Mouse (Mus musculus): ENCODE results near the gene Rnf31. TPM values are rescaled to one million over a fixed set of nuclear protein-coding genes. Genes with fewer than 3 reads are reported as not detected.
A peak's percentile ranks its signal among the peaks of the same experiment; 100 is the strongest.

Rnf31 gene
- polyA plus RNA-seq, 1 experiment from 2014 or later: 17.7 TPM

DNA sequence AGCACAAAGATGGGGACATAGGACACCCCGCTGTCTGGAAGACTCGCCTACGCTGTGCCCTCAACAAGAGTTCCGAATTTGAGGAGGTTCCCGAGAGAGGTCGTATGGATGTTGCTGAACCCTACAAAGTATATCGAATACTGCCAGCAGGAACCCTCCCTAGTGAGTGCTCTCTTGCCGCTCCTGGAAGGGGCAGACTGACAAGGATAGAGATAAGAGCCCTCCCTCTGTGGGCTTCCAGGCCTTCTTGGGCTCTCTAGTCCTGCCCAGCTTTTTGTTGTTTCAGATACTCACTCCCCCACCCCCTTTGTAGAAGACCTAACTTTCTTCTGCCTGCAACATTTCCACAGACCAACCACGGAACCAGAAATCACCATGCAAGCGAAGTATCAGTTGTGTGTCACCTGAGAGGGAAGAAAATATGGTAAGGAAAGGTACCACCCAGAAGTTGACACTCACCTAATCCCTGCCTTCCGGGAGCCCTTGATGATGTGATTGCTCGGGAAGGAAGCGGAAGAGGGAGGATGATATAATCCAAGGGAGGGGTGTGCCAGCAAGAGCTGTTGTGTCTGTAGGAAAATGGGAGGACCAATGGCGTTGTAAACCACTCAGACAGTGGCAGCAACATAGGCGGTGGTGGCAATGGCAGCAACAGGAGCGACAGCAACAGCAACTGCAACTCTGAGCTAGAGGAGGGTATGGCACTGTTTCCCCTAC is 14.4 kb downstream of the Rnf31 start:
- H3K36me3 ChIP-seq (ENCODE audit: control insufficient read depth, insufficient read depth, low read length): peaks cover 58% of the 10 kb centered on the region
- H3K4me2 ChIP-seq (replicated peaks; ENCODE audit: low read depth, low read length): no peak overlapping the region
- peaks cover 5% of the 10 kb centered on the region; the same call in 1 of the 2 replicates for H3K4me1 ChIP-seq (ENCODE audit: control insufficient read depth, insufficient read depth, low read length)
- no peak overlapping the region for H3K9ac ChIP-seq (ENCODE audit: low read depth, low read length)
- 92% methylated on average over 16 of the region's 16 CpGs for WGBS
- H3K9me3 ChIP-seq (ENCODE audit: control insufficient read depth, low read length): no peaks in the 10 kb centered on the region
- no peak for ATAC-seq (ENCODE audit: low FRiP score, low TSS enrichment)
- H3K27me3 ChIP-seq (ENCODE audit: control insufficient read depth, insufficient read depth, low read length): no peaks in the 10 kb centered on the region
- no peak overlapping the region for H3K4me3 ChIP-seq (ENCODE audit: low read length)
- no peak overlapping the region for H3K27ac ChIP-seq (ENCODE audit: low read depth, low read length)

DNA sequence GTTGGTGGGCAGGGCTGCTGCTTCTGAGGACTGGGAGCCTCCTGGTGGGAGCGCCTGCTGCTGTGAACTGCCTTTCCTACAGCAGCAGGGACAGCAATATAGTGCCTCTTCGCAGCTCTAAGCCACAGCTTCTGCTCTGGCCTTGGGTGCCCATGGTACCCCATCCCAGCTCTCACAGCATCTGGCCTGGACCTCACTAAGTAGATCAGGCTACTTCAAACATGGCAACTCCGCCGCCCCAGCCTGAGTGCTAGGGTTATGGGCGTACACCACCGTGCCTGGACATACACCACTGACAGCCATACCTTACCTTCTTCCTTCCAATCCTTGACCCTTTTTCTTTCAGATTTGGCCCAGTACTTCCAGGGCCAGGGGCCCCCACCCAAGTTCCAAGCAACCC is 16.8 kb downstream of the Rnf31 start:
- Histone ChIP-seq H3K4me1 (ENCODE audit: control insufficient read depth, insufficient read depth, low read length) (peaks cover 5% of the 10 kb centered on the region; the same call in 1 of the 2 replicates), H3K27ac (ENCODE audit: low read depth, low read length) (no peak overlapping the region), H3K27me3 (ENCODE audit: control insufficient read depth, insufficient read depth, low read length) (no peaks in the 10 kb centered on the region), H3K4me3 (ENCODE audit: low read length) (no peak overlapping the region), H3K4me2 (replicated peaks; ENCODE audit: low read depth, low read length) (no peak overlapping the region), H3K9me3 (ENCODE audit: control insufficient read depth, low read length) (no peaks in the 10 kb centered on the region), H3K9ac (ENCODE audit: low read depth, low read length) (no peak overlapping the region; the same call in 1 of the 2 replicates), H3K36me3 (ENCODE audit: control insufficient read depth, insufficient read depth, low read length) (peaks cover 41% of the 10 kb centered on the region)
- WGBS: 94% methylated on average over 6 of the region's 6 CpGs
- no peak for ATAC-seq (ENCODE audit: low FRiP score, low TSS enrichment)

DNA sequence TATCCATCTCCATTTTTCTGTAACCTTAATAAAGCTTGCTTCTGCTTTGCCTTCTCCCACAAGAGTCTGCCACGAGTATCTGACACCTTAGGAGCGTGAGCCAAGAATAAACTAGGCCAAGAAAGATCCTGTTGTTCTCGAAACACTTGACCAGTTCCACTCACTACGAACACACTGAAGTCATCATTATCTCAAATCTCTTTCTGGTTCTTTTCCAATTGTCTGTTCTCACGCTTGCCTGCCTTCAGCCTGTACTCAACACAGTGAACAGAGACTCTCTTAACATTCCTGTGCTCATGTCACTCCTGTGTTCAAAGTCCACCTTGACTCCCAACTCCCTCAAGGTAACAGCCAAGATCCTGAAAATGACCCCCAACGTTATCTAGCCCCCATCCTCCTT is 21.8 kb downstream of the Rnf31 start:
- Histone ChIP-seq H3K4me1 (ENCODE audit: control insufficient read depth, insufficient read depth, low read length) (no peaks in the 10 kb centered on the region), H3K27me3 (ENCODE audit: control insufficient read depth, insufficient read depth, low read length) (no peaks in the 10 kb centered on the region), H3K27ac (ENCODE audit: low read depth, low read length) (no peak overlapping the region), H3K9ac (ENCODE audit: low read depth, low read length) (no peak overlapping the region), H3K36me3 (ENCODE audit: control insufficient read depth, insufficient read depth, low read length) (peaks cover 15% of the 10 kb centered on the region), H3K4me3 (ENCODE audit: low read length) (no peak overlapping the region), H3K9me3 (ENCODE audit: control insufficient read depth, low read length) (no peaks in the 10 kb centered on the region), H3K4me2 (replicated peaks; ENCODE audit: low read depth, low read length) (no peak overlapping the region)
- ATAC-seq (ENCODE audit: low FRiP score, low TSS enrichment): no peak
- 67% methylated on average over 6 of the region's 6 CpGs for WGBS

DNA sequence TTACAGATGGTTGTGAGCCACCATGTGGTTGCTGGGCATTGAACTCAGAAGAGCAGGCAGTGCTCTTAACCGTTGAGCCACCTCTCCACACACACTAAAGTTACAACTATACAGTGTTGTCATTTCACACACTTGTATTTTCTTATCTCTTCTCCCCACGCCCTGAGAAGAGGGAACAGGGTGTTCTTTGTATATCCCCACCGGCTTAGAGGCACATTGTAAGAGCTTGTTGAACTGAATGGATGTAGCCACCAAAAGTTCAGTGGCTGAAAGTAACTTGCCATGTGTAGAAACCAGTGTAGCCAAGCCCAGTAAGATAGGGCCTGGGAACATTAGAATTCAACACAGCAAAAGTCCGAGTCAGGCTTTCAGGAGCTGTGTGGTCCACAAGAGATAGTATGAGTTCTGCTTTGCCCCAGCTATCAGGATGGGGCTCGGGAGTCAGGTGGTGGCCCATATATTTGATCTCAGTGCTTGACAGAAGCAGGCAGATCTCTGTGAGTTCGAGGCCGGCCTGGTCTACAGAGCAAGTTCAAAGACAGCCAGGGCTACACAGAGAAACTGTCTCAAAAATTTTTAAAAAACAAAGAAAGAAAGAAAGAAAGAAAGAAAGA is 23.2 kb downstream of the Rnf31 start:
- WGBS: 77% methylated on average over 7 of the region's 7 CpGs
- Histone ChIP-seq H3K4me2 (replicated peaks; ENCODE audit: low read depth, low read length) (no peak overlapping the region), H3K36me3 (ENCODE audit: control insufficient read depth, insufficient read depth, low read length) (peaks cover 2% of the 10 kb centered on the region), H3K4me3 (ENCODE audit: low read length) (no peak overlapping the region), H3K9ac (ENCODE audit: low read depth, low read length) (no peak overlapping the region), H3K4me1 (ENCODE audit: control insufficient read depth, insufficient read depth, low read length) (no peaks in the 10 kb centered on the region), H3K27ac (ENCODE audit: low read depth, low read length) (no peak overlapping the region), H3K27me3 (ENCODE audit: control insufficient read depth, insufficient read depth, low read length) (no peaks in the 10 kb centered on the region), H3K9me3 (ENCODE audit: control insufficient read depth, low read length) (no peaks in the 10 kb centered on the region)
- no peak for ATAC-seq (ENCODE audit: low FRiP score, low TSS enrichment)

DNA sequence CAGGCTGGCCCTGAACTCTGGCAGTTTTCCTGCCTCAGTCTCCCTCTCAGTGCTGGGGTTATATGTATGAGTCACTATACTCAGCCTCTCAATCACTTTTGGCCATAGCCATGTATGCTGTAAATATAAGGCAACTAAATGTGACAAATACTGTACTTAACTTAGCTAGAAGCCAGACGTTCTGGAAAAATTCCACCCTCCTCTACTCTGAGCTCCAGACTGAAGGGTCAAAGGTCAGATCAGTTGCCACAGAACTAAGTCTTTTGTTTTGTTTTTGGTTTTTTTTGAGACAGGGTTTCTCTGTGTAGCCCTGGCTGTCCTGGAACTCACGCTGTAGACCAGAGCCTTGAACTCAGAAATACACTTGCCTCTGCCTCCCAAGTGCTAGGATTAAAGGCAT is 24.4 kb downstream of the Rnf31 start:
- Histone ChIP-seq H3K4me3 (ENCODE audit: low read length) (no peak overlapping the region), H3K36me3 (ENCODE audit: control insufficient read depth, insufficient read depth, low read length) (no peaks in the 10 kb centered on the region; the same call in 1 of the 2 replicates), H3K9ac (ENCODE audit: low read depth, low read length) (no peak overlapping the region), H3K4me2 (replicated peaks; ENCODE audit: low read depth, low read length) (no peak overlapping the region), H3K27me3 (ENCODE audit: control insufficient read depth, insufficient read depth, low read length) (no peaks in the 10 kb centered on the region), H3K27ac (ENCODE audit: low read depth, low read length) (no peak overlapping the region), H3K4me1 (ENCODE audit: control insufficient read depth, insufficient read depth, low read length) (no peaks in the 10 kb centered on the region), H3K9me3 (ENCODE audit: control insufficient read depth, low read length) (no peaks in the 10 kb centered on the region)
- WGBS: 48% methylated on average over 2 of the region's 2 CpGs
- no peak for ATAC-seq (ENCODE audit: low FRiP score, low TSS enrichment)

DNA sequence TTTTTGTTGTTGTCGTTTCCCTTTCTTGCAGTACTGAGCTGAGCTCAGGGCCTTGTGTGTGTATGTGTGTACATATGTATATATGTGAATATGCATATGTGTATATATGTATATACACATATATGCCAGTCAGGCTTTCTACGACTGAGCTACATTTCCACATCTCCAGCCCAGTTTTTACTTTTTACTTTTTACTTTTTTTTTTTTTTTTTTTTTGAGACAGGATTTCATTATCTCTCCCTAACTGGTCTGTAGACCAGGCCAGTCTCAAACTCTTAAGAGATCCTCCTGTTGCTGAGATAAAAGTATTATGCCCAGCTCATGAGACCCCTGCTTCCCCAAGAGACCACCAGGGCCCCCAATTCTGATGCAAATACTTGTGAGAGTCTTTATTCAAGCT is 25.3 kb downstream of the Rnf31 start:
- H3K9me3 ChIP-seq (ENCODE audit: control insufficient read depth, low read length): no peaks in the 10 kb centered on the region
- H3K27ac ChIP-seq (ENCODE audit: low read depth, low read length): no peak overlapping the region
- H3K9ac ChIP-seq (ENCODE audit: low read depth, low read length): no peak overlapping the region
- H3K4me1 ChIP-seq (ENCODE audit: control insufficient read depth, insufficient read depth, low read length): no peaks in the 10 kb centered on the region
- ATAC-seq (ENCODE audit: low FRiP score, low TSS enrichment): no peak
- H3K27me3 ChIP-seq (ENCODE audit: control insufficient read depth, insufficient read depth, low read length): no peaks in the 10 kb centered on the region
- no peak overlapping the region for H3K4me3 ChIP-seq (ENCODE audit: low read length)
- no peak overlapping the region for H3K4me2 ChIP-seq (replicated peaks; ENCODE audit: low read depth, low read length)
- H3K36me3 ChIP-seq (ENCODE audit: control insufficient read depth, insufficient read depth, low read length): no peaks in the 10 kb centered on the region
- whole genome bisulfite sequencing: 80% methylated on average over 2 of the region's 2 CpGs

DNA sequence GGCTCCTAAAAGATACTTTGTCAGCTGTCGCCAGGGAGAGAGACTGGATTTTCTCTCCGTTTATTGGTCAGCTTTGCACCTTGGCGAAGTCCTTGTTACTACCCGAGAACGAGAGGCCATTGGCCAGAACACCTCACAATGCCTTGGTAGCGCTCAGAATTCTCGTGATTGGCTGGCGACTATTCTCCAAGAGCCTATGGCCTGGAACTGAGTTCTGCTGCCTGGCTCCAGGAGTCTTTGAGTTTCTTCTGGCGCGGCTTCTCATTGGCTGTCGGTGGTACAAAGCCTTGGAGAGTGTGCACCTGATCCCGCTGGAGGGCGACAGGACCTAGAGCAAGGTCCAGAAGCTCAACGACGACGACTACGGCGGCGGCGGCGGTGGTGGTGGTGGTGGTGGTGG is 26.3 kb downstream of the Rnf31 start, which contains the start of gene Rec8:
Rec8 (plus strand) TSS at position 216 of the 400 bp plus-strand sequence.
- peak within 1 kb of the TSS; percentile 48 for H3K4me2 ChIP-seq (replicated peaks; ENCODE audit: low read depth, low read length)
- no peaks in the 10 kb centered on the region for H3K36me3 ChIP-seq (ENCODE audit: control insufficient read depth, insufficient read depth, low read length)
- H3K4me3 ChIP-seq (ENCODE audit: low read length): peak within 1 kb of the TSS; percentile 37
- H3K9ac ChIP-seq (ENCODE audit: low read depth, low read length): peak within 1 kb of the TSS; percentile 44; the same call in 1 of the 2 replicates
- no peak within 1 kb of the TSS for H3K27ac ChIP-seq (ENCODE audit: low read depth, low read length)
- ATAC-seq (ENCODE audit: low FRiP score, low TSS enrichment): peak; percentile 88
- WGBS: 18% methylated on average over 21 of the region's 21 CpGs
- H3K4me1 ChIP-seq (ENCODE audit: control insufficient read depth, insufficient read depth, low read length): no peaks in the 10 kb centered on the region
- H3K27me3 ChIP-seq (ENCODE audit: control insufficient read depth, insufficient read depth, low read length): no peaks in the 10 kb centered on the region
- no peaks in the 10 kb centered on the region for H3K9me3 ChIP-seq (ENCODE audit: control insufficient read depth, low read length)

DNA sequence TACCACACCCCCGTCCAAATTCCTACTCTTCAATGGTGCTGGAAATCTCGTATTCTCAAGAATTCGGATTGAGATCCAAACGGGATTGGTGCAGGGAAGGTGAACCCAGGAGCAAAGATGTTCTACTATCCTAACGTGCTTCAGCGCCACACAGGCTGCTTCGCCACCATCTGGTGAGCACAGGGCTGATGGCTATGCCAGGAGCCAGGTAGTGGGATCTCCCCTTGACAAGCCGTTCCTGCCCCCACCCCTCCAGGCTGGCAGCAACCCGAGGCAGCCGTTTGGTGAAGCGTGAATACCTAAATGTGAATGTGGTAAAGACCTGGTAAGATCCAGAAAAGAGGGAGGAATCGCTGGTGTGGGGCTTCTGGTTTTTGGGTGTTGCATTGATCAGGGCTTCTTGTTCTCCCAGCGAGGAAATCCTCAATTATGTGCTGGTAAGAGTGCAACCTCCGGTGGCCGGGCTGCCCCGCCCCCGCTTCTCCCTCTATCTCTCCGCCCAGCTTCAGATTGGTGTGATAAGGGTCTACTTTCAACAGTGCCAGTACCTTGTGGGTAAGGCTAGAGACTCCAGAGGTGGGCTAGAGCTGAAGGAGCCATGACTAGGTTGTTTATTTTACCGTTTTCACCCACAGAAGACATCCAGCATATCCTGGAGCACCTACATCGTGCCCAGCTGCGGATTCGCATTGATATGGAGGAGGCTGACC is 27.1 kb downstream of the Rnf31 start:
- peak overlapping the region; percentile 37 for H3K4me3 ChIP-seq (ENCODE audit: low read length)
- 0 out of 2 replicates have a peak, but pooled peaks have one; percentile 20 for ATAC-seq (ENCODE audit: low FRiP score, low TSS enrichment)
- H3K9ac ChIP-seq (ENCODE audit: low read depth, low read length): peak overlapping the region; percentile 44; the same call in 1 of the 2 replicates
- 48% methylated on average over 22 of the region's 22 CpGs for WGBS
- no peaks in the 10 kb centered on the region for H3K27me3 ChIP-seq (ENCODE audit: control insufficient read depth, insufficient read depth, low read length)
- peak overlapping the region; percentile 48 for H3K4me2 ChIP-seq (replicated peaks; ENCODE audit: low read depth, low read length)
- H3K27ac ChIP-seq (ENCODE audit: low read depth, low read length): no peak overlapping the region
- H3K9me3 ChIP-seq (ENCODE audit: control insufficient read depth, low read length): no peaks in the 10 kb centered on the region
- H3K36me3 ChIP-seq (ENCODE audit: control insufficient read depth, insufficient read depth, low read length): no peaks in the 10 kb centered on the region
- no peaks in the 10 kb centered on the region for H3K4me1 ChIP-seq (ENCODE audit: control insufficient read depth, insufficient read depth, low read length)

Data from kidney, embryonic 14.5 days (tissue).